Mouse (Mus musculus): Measurements from ENCODE around the gene Zfp988.
"Not testable (repeated sequence)": the region's sequence is repeated elsewhere in the genome, so short reads cannot be mapped to it uniquely, and the experiment has no call there.

Gene Zfp988

GRCm38 (mm10) chr4:147305436-147305835 lies at the start of gene Zfp988:
Zfp988 (plus strand) TSS chr4:147305674.
- ATAC-seq (ENCODE audit: insufficient number of reproducible peaks, low FRiP score, low TSS enrichment) = not testable (repeated sequence)

- not testable (repeated sequence) for ATAC-seq (ENCODE audit: insufficient number of reproducible peaks, low FRiP score, low TSS enrichment)
Observed at GRCm38 (mm10) chr4:147262708-147263107, 42.8 kb upstream of the Zfp988 start.

- ATAC-seq (ENCODE audit: insufficient number of reproducible peaks, low FRiP score, low TSS enrichment) = not testable (repeated sequence)
Observed at GRCm38 (mm10) chr4:147267302-147267701, 38.2 kb upstream of the Zfp988 start.

GRCm38 (mm10) chr4:147268735-147269134 lies 36.7 kb upstream of the Zfp988 start:
- not testable (repeated sequence) for ATAC-seq (ENCODE audit: insufficient number of reproducible peaks, low FRiP score, low TSS enrichment)

- ATAC-seq (ENCODE audit: insufficient number of reproducible peaks, low FRiP score, low TSS enrichment) = not testable (repeated sequence)
Observed at GRCm38 (mm10) chr4:147270026-147270425, 35.4 kb upstream of the Zfp988 start.

- ATAC-seq (ENCODE audit: insufficient number of reproducible peaks, low FRiP score, low TSS enrichment) = not testable (repeated sequence)
Observed at GRCm38 (mm10) chr4:147271601-147272000, 33.9 kb upstream of the Zfp988 start.

GRCm38 (mm10) chr4:147275021-147275772 lies 30.3 kb upstream of the Zfp988 start:
- 0 out of 2 replicates have a peak, but pooled peaks have one; percentile 52 for ATAC-seq (ENCODE audit: insufficient number of reproducible peaks, low FRiP score, low TSS enrichment)

- not testable (repeated sequence) for ATAC-seq (ENCODE audit: insufficient number of reproducible peaks, low FRiP score, low TSS enrichment)
Observed at GRCm38 (mm10) chr4:147275773-147276140, 29.7 kb upstream of the Zfp988 start.

GRCm38 (mm10) chr4:147280406-147280805 lies 25.1 kb upstream of the Zfp988 start:
- ATAC-seq (ENCODE audit: insufficient number of reproducible peaks, low FRiP score, low TSS enrichment) = not testable (repeated sequence)

GRCm38 (mm10) chr4:147298585-147298984 lies 6.9 kb upstream of the Zfp988 start:
- not testable (repeated sequence) for ATAC-seq (ENCODE audit: insufficient number of reproducible peaks, low FRiP score, low TSS enrichment)

- ATAC-seq (ENCODE audit: insufficient number of reproducible peaks, low FRiP score, low TSS enrichment) = not testable (repeated sequence)
Observed at GRCm38 (mm10) chr4:147302375-147302774, 3.1 kb upstream of the Zfp988 start.

- ATAC-seq (ENCODE audit: insufficient number of reproducible peaks, low FRiP score, low TSS enrichment) = not testable (repeated sequence)
Observed at GRCm38 (mm10) chr4:147335036-147335690, 29.7 kb downstream of the Zfp988 start.

GRCm38 (mm10) chr4:147335691-147336367 lies 30.4 kb downstream of the Zfp988 start:
- ATAC-seq (ENCODE audit: insufficient number of reproducible peaks, low FRiP score, low TSS enrichment) = 0 out of 2 replicates have a peak, but pooled peaks have one; percentile 20

GRCm38 (mm10) chr4:147336368-147337195 lies 31.1 kb downstream of the Zfp988 start:
- ATAC-seq (ENCODE audit: insufficient number of reproducible peaks, low FRiP score, low TSS enrichment) = not testable (repeated sequence)

- not testable (repeated sequence) for ATAC-seq (ENCODE audit: insufficient number of reproducible peaks, low FRiP score, low TSS enrichment)
Observed at GRCm38 (mm10) chr4:147337520-147337919, 32.0 kb downstream of the Zfp988 start.

GRCm38 (mm10) chr4:147338032-147338610 lies 32.6 kb downstream of the Zfp988 start:
- ATAC-seq (ENCODE audit: insufficient number of reproducible peaks, low FRiP score, low TSS enrichment) = no peak

- ATAC-seq (ENCODE audit: insufficient number of reproducible peaks, low FRiP score, low TSS enrichment) = not testable (repeated sequence)
Observed at GRCm38 (mm10) chr4:147338706-147339105, 33.2 kb downstream of the Zfp988 start.

- ATAC-seq (ENCODE audit: insufficient number of reproducible peaks, low FRiP score, low TSS enrichment) = not testable (repeated sequence)
Observed at GRCm38 (mm10) chr4:147339601-147340219, 34.2 kb downstream of the Zfp988 start.

- ATAC-seq (ENCODE audit: insufficient number of reproducible peaks, low FRiP score, low TSS enrichment) = not testable (repeated sequence)
Observed at GRCm38 (mm10) chr4:147340236-147340635, 34.8 kb downstream of the Zfp988 start.
